Mouse (Mus musculus): ENCODE measurements at regions not wholly inside any gene's neighbourhood (a gene's known extent, or its start where the extent isn't known, plus 50 kb on each side); places are given as distances from the start of the nearest gene placed in this dataset.

- no peak for TF ChIP-seq HCFC1 (IDR thresholded peaks at IDR 0.05; ENCODE audit: borderline replicate concordance, insufficient read depth, low read length)
- TF ChIP-seq ZC3H11A (IDR thresholded peaks at IDR 0.05; ENCODE audit: borderline replicate concordance, low read depth, low read length) = no peak
- no peak for TF ChIP-seq CHD2 (IDR thresholded peaks at IDR 0.05; ENCODE audit: low read depth, low read length)
- no peak for TF ChIP-seq ZNF384 (IDR thresholded peaks at IDR 0.05; ENCODE audit: low read depth, low read length)
Measured at GRCm38 (mm10) chr11:93661657-93662056, 223.9 kb downstream of the Utp18 start.

All from ES-E14 (cell line).